Mouse (Mus musculus) hematopoietic multipotent progenitor cell, adult 10-12 weeks (in vitro differentiated cells): ENCODE results near the gene Gm20765. TPM values are rescaled to one million over a fixed set of nuclear protein-coding genes. Genes with fewer than 3 reads are reported as not detected.

Source experiments
- polyA plus RNA-seq: library from polyadenylated mRNA; stranded (reverse); fragments of >175 nt; gene quantifications from 2 replicates; pipeline ENCODE4 v1.2.3, GENCODE M21; 2012; ENCODE audit warnings: low replicate concordance

Gene Gm20765
- polyA plus RNA-seq = not detected in 2 replicates

GRCm38 (mm10) chr10:104185233-104185632 is at the start of gene Gm20765:
Gene Gm20765 (plus strand): TSS chr10:104185533.

GRCm38 (mm10) chr10:104142687-104143086 is 42.6 kb upstream of the Gm20765 start, which contains the start of gene Gm21293:
Gene Gm21293 (plus strand): TSS chr10:104142987.

DNA sequence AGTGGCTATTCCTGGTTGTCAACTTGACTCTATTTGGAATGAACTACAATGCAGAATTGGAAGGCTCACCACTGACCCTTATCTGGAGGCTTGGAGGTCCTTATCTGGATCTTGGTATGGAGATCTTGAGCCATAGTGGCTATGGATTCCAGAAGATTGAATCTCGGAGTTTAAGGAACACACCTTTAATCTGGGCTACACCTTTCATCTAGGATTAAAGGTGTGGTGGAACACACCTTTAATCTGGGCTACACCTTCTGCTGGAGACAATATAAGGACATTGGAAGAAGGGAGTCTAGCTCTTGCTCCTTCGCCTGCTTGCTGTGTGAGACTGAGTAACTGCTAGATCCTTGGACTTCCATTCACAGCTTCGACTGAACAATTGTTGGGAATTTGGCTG is 34.1 kb upstream of the Gm20765 start, which contains the start of gene Gm6763:
TSS of gene Gm6763 (plus strand) at position 301 of the 400 bp plus-strand sequence.

GRCm38 (mm10) chr10:104159706-104160105 is 25.6 kb upstream of the Gm20765 start, which contains the start of gene Gm8764:
Gene Gm8764 (plus strand): TSS chr10:104160006.

GRCm38 (mm10) chr10:104168215-104168614 is 17.1 kb upstream of the Gm20765 start, which contains the start of gene Gm21304:
Gene Gm21304 (plus strand): TSS chr10:104168515.

DNA sequence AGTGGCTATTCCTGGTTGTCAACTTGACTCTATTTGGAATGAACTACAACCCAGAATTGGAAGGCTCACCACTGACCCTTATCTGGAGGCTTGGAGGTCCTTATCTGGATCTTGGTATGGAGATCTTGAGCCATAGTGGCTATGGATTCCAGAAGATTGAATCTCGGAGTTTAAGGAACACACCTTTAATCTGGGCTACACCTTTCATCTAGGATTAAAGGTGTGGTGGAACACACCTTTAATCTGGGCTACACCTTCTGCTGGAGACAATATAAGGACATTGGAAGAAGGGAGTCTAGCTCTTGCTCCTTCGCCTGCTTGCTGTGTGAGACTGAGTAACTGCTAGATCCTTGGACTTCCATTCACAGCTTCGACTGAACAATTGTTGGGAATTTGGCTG is 8.6 kb upstream of the Gm20765 start, which contains the start of gene Gm21312:
TSS of gene Gm21312 (plus strand) at position 301 of the 400 bp plus-strand sequence.

GRCm38 (mm10) chr10:104193742-104194141 is 8.4 kb downstream of the Gm20765 start, which contains the start of gene Gm4340:
Gene Gm4340 (plus strand): TSS chr10:104194042.

Other genes starting within 250 kb of the Gm20765 start
- gene Gm21293, start 42.5 kb upstream of the Gm20765 start, polyA plus RNA-seq = not detected in 2 replicates
- gene Gm6763, start 34.0 kb upstream of the Gm20765 start, polyA plus RNA-seq = not detected in 2 replicates
- gene Gm8764, start 25.5 kb upstream of the Gm20765 start, polyA plus RNA-seq = not detected in 2 replicates
- gene Gm21304, start 17.0 kb upstream of the Gm20765 start, polyA plus RNA-seq = not detected in 2 replicates
- not detected in 2 replicates for gene Gm21312, start 8.5 kb upstream of the Gm20765 start, polyA plus RNA-seq
- gene Gm4340, start 8.5 kb downstream of the Gm20765 start, polyA plus RNA-seq = not detected in 2 replicates